Mouse (Mus musculus) heart, postnatal 25 days (tissue): ENCODE measurements around the gene 1700029P11Rik. TPM values are rescaled to one million over a fixed set of nuclear protein-coding genes. Genes with fewer than 3 reads are reported as not detected.

ENCODE experiments used
- total RNA-seq, 2 experiments: library from RNA; stranded (reverse); gene quantifications; 2 replicates each; pipeline ENCODE4 v1.2.3; 2021

Gene 1700029P11Rik
- total RNA-seq, 2 experiments from 2014 or later = not detected

Other genes with a start within 250 kb of the 1700029P11Rik start
- 10 to 100 TPM; 70.3 to 72.9 TPM for gene Zc3h7b, start 235.5 kb upstream of the 1700029P11Rik start, total RNA-seq
- gene Rangap1, start 235.0 kb upstream of the 1700029P11Rik start, total RNA-seq = 10 to 100 TPM; 22.7 to 27.5 TPM
- gene Tef, start 178.1 kb upstream of the 1700029P11Rik start, total RNA-seq = 100 to 1,000 TPM in 1 of 2 experiments, 10 to 100 TPM in 1; 64.1 to 135 TPM
- gene Tob2, start 121.7 kb upstream of the 1700029P11Rik start, total RNA-seq = 10 to 100 TPM; 66.9 to 95.5 TPM
- 10 to 100 TPM; 29.7 to 38.0 TPM for gene Phf5a, start 108.6 kb upstream of the 1700029P11Rik start, total RNA-seq
- 1,000 to 10,000 TPM; 2,060 to 2,092 TPM for gene Aco2, start 108.2 kb upstream of the 1700029P11Rik start, total RNA-seq
- gene Polr3h, start 54.3 kb upstream of the 1700029P11Rik start, total RNA-seq = 1 to 10 TPM; 6.7 to 7.0 TPM
- gene Csdc2, start 43.8 kb upstream of the 1700029P11Rik start, total RNA-seq = 10 to 100 TPM; 73.5 to 87.5 TPM
- 10 to 100 TPM; 26.6 to 27.0 TPM for gene Pmm1, start 19.6 kb upstream of the 1700029P11Rik start, total RNA-seq
- gene Xrcc6, start 7.3 kb downstream of the 1700029P11Rik start, total RNA-seq = 10 to 100 TPM; 21.4 to 23.5 TPM
- gene Desi1, start 53.3 kb downstream of the 1700029P11Rik start, total RNA-seq = 10 to 100 TPM; 24.4 to 25.9 TPM
- gene Snu13, start 67.1 kb downstream of the 1700029P11Rik start, total RNA-seq = 10 to 100 TPM; 48.2 to 52.5 TPM
- not detected for gene 4930407I10Rik, start 78.6 kb downstream of the 1700029P11Rik start, total RNA-seq
- not detected for gene Mei1, start 89.5 kb downstream of the 1700029P11Rik start, total RNA-seq
- 1 to 10 TPM; 4.4 to 6.4 TPM for gene Ccdc134, start 147.4 kb downstream of the 1700029P11Rik start, total RNA-seq
- gene Srebf2, start 166.6 kb downstream of the 1700029P11Rik start, total RNA-seq = 10 to 100 TPM; 20.5 to 21.8 TPM
- gene Shisa8, start 232.3 kb downstream of the 1700029P11Rik start, total RNA-seq = under 1 TPM; 0.13 to 0.20 TPM
- gene Tnfrsf13c, start 243.8 kb downstream of the 1700029P11Rik start, total RNA-seq = under 1 TPM in 1 of 2 experiments, not detected in 1; 0.36 TPM